Mouse (Mus musculus) ES-E14 (cell line): ENCODE measurements around the gene Plch2.

Experiments used
- CHD2 ChIP-seq: IDR thresholded peaks from 2 replicates; pipeline ENCODE4 v1.6.1; 2014; ENCODE audit warnings: mild to moderate bottlenecking, low read depth, low read length, inconsistent platforms
- MAFK ChIP-seq: IDR thresholded peaks from 2 replicates; pipeline ENCODE4 v1.6.1; 2014; ENCODE audit warnings: mild to moderate bottlenecking, low read depth, low read length, inconsistent platforms; ENCODE audit not compliant: insufficient read depth
- ZC3H11A ChIP-seq: IDR thresholded peaks from 2 replicates; pipeline ENCODE4 v1.6.1; 2012; ENCODE audit warnings: low read depth, mild to moderate bottlenecking, inconsistent platforms, low read length, borderline replicate concordance
- ZNF384 ChIP-seq: IDR thresholded peaks from 2 replicates; pipeline ENCODE4 v1.6.1; 2012; ENCODE audit warnings: low read depth, low read length, inconsistent platforms

DNA sequence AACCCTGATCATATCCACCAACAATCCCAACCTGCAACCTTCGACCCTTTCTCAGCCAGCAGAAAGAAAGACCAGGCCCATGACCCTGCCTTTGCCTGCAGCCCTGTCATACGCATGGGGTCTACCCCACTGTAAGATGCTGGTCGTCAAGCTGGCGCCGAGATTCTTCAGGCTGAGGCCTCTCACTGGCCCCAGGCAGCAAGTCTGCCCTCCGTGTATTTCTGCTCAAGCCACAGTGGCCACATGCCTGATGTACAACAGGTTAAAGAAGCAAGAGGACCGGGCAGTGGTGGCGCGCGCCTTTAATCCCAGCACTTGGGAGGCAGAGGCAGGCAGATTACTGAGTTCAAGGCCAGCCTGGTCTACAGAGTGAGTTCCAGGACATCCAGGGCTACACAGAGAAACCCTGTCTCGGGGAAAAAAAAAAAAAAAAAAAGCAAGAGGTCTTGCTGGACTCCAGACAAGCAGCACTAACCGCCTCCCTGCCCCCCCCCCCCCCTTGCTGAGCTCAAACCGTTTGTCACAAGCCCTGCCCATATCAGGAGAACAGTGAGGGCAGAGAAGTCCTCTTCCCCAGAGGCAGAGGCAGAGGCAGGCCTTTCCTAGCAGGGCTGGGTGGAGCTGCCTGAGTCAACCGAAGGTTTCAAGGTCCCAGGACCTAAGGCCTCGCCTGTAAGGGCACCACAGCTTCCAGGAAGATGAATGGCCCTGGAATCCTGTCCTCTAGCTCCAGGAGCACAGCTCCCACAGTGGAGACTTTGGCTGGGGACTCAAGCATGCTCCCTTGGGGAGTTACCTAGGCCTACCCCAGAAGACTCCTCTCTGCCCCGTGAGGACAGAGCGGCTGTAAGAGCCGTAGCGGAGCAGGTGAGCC is 74.1 kb downstream of the Plch2 start:
- no peak for TF ChIP-seq ZC3H11A
- TF ChIP-seq CHD2: no peak
- TF ChIP-seq ZNF384: no peak
- TF ChIP-seq MAFK: no peak
